Mouse (Mus musculus) T-helper 2 cell (primary cell): ENCODE data around the gene Bcat1.

Experiments
- in situ Hi-C: fragments of 300-600 bp; cut with MboI, MseI; formaldehyde crosslinking; loops from one replicate; pipeline ENCODE4 v1.15.1; 2025; ENCODE audit warnings: high pct_unique_total_duplicates

Gene Bcat1

DNA sequence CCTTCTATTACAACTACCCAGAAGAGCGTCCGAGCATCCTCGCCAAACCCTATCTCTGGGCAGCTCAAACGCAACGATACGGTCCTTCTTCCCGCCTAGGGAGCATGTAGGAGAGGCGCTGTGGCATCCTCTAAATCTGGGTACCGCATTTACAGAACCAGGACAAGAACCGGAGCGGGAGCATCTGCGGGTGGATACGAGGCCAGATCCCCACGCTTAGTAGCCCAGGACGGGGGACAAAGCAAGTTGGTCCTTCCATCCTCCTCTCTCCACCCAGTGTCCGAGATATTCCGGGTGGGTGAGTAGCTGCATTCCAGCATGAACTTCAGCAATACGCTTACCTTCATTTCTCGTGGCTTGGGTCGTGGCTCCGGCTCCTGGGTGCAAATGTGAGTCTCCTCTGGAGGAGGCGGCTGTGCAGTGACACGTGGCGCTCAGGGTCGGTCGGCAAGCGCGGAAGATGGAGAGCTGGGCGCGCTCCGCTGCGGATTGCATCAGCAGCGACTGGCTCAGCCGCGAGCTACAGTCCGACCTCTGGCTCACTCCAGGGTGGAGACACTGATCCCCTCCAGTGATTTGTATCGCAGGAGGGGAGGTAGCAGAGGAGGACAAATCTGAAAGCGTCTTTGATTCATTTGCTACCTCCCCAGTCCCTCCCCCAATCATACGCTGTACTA, at the start of gene Bcat1:
Bcat1 (minus strand) TSS at position 637 of the 677 bp plus-strand sequence.
- in situ Hi-C loops: no loop called here

DNA sequence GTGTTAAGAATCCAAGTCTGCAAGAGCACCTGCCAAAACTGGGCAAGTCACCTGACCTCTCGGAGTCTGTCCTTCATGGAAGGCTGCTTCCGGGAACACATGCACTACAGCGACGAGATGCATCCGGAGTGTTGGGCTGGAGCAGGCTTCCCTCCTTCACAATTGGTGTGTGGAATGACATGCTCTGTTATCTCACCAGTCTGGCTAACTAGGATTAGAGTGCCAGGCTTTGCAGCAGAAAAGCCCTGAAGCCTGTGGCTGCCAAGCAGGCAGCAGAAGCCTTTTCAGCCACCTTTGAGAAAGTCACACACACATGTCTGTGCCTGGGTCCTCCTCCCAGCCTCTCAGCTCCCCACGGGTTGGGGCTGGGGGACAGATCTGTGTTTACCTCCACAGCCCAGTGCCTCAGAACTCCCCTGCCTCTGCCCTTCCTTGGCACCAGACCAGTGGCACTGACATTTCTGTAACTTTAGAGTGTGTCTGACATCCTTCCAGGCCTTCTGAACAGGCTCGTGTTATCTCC, 49.7 kb upstream of the Bcat1 start:
- in situ Hi-C loops: loop anchor here (10.0 kb wide), 1 partner anchor 859 kb away; no protein-coding TSS in a partner anchor

DNA sequence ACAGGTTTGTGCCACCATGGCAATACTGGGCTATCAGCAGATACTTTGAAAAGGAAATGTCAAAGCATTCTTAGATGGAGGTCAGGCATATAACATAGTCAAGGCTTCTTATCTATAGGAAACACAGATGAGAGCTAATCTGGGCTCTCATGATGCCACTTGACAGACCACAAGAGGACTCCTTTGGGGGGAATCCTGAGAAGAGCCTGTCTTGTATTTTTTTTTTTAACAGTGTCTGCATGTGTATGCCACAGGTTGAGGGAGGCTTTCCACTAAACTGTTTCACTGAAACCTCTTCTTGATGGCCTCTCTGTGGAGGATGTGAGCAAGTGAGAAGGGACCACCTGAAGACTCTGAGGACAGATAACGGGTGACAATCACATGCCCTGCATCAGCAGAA, 48.6 kb upstream of the Bcat1 start:
- in situ Hi-C loops: loop anchor here (10.0 kb wide), 1 partner anchor 860 kb away; no protein-coding TSS in a partner anchor

DNA sequence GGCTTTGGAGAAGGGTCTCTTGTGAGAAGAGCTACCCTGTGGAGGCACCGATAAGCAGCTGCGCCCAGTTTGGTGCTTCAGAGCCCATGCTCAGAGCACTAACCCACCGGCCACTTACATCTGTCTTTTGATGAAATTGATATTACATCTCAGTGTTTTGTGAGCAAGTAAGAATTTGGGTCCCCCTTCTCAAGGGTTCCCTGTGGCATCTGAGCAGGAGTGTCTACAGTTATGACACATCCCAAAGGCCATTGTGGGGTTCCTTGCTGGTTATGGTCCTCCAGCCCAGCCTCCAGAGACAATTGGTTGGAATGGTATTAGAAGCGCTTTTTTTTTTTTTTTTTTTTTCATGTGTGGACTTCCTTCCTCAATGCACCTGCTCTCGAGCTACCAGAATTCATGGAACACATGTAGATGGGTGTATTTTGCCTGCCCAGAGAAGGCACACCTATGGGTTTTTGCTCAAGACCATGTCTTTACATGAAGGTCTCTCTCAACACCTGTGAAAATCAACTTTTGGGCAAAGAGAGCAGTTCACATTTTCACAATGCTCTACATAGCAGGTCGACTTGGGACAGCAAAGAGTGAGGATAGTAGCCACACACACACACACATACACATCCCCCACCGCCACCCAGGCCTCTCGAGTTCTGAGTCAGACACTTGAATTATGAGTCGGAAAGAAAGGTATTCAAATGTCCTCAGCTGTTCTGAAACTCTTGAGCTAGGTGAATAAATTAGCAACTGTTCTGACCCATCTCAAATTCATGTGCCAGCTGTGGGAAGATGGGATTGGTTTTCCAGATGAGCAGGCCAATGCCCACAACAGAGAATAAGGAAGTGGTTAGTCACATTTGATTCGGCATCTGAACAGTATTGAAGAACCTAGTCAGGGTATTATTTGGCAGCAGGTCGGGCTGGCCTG, 47.4 kb upstream of the Bcat1 start:
- in situ Hi-C loops: loop anchor here (10.0 kb wide), 1 partner anchor 861 kb away; no protein-coding TSS in a partner anchor

DNA sequence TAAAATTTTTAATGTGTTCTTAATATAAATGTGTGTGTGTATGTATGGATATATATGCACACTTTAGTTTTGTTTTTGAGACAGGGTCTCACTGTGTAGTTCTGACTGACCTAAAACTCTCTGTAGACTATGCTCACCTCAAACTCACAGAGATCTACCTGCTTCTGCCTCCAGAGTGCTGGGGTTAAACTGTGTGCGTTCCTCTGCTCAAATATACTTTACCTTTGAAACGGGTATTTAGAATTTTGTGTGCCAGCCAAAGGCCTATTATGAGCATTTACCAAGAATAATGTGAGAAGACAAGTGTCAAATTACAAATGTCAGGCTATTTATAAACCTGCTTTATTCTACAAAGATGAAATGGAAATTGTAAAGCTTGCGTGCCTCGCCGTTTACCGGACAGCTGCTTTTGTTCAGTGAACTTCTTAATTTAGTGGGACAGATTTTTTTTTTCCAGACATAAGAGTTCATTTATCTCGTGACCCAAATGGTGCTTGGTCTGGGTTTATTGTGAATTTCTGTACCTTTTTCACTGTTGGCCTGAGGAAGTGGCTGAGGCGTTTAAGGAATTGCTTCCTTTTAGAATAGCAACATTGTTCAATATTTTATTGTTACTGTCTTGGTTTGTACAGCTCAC, 46.6 kb upstream of the Bcat1 start:
- in situ Hi-C loops: loop anchor here (10.0 kb wide), 1 partner anchor 862 kb away; no protein-coding TSS in a partner anchor

DNA sequence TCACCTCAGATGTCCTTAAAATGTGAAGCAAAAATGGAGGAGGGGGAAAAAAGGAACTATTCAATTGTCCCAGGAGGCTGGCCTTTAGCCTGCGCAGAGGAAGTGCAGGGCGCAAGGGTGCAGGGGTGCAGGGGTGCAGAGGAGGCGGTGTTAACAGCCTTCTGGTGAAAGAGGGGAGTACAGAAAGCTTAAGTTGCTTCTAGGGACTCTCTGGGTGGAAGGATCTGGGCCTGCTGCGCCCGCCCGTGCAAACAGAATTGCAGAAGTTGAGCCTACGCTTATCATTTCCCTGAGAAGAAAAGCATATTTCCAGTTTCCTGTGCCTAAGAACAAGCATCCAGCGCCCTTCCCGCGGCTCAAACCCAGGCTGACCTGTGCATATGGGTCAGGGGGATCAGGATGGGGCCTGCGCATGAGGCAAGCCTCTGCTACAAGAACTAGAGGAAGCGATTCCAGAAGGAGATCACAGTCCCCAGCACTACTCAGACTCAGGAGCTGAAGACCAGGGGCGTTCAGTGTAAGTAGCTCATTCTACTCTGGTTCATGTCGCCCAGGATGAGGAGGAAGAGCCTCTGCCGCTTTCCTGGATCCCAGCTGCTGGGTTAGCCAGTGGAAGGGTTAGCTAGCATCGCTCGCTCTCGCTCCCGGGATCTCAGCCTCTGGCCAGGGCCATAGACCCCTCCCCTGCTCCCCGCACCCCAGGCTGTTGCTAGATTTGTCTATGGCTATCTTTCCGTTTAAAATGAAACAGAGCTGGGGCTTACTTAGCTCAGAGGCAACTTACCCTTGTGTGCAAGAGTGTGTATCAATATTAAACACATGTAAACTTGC, 45.8 kb upstream of the Bcat1 start:
- in situ Hi-C loops: loop anchor here (10.0 kb wide), 1 partner anchor 863 kb away; no protein-coding TSS in a partner anchor

DNA sequence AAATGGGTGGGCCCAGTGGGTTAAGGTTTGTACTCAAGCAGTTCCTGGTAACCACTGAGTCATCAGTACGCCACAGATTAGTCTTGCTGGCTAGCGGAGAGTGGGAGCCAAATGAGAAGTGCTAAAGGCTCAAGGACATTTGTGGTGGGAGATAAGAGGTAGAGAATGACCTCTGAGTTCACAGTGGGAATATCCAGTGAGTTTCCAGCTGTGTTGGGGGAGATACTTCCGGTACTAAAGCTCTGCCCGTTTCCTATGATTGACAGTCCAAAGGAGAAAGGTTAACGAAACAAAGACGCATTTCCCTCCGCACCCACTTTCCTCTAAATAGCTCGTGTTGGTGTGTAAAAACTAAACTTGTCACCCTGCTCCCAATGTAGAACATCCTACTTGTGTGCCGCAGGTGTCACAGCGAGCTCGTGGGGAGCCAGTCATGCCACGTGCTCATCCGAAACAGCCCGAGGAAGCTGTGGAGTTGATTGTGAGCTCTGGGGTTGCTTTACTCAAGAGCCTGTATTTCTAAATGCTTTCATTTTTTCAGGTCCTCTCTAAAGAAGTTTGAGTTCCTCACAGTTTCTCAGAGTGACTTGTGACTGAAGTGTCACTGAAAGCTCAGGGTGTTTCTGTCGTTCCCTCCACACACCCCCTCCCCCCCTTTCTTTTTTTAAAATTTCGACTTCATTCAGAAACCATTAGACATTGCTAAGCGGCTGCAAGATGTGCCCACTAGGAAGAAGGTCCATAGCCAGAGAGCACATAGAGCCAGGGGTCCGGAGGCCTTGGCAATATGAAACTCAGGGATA, 45.0 kb upstream of the Bcat1 start:
- in situ Hi-C loops: loop anchor here (10.0 kb wide), 1 partner anchor 864 kb away; no protein-coding TSS in a partner anchor

DNA sequence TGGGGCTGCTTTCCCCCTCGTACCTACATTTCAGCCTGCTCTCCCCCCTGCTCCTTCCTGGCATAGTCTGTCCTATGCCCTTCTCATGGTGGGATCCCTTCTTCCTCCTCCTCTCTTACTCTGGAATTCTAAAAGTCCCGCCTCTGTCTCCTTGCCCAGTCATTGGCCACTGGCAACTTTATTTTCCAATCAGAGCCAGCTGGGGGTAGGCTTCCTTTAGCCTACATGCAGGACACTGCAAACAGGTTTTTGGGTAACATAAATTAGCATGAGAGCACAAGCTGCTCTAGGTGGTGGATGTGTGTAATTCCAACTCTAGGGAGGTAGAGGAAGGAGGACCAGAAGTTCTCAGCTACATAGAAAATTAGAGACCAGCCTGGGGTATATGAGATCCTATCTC, 44.1 kb upstream of the Bcat1 start:
- in situ Hi-C loops: loop anchor here (10.0 kb wide), 1 partner anchor 865 kb away; no protein-coding TSS in a partner anchor

DNA sequence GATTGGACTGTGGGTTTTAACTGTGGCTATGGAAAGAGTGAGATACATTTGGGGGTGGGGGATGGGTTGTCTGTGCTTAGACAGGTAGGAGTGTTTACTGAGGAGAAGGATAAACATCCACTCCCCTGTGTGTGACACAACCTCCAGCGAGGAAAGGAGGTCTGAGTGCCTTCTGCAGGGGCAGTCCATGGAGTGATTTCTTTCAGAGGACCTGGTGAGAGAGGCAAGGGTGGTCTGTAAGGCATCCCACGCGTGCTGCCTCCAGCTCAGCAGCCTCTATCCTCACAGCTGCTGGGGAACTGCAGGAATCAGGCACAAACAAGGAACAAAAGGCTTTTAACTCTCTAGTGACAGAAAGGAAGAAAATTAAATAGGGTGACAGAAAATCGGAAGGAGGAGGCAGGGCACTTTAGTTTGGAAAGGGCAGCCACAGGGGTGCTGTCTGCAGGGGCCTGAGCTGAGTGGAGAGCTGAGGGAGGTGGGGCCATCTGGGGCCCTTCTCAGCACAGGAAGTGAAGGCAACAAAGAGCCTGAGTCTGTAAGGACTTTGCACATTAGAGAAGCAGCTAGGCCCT, 40.2 kb upstream of the Bcat1 start:
- in situ Hi-C loops: no loop called here

DNA sequence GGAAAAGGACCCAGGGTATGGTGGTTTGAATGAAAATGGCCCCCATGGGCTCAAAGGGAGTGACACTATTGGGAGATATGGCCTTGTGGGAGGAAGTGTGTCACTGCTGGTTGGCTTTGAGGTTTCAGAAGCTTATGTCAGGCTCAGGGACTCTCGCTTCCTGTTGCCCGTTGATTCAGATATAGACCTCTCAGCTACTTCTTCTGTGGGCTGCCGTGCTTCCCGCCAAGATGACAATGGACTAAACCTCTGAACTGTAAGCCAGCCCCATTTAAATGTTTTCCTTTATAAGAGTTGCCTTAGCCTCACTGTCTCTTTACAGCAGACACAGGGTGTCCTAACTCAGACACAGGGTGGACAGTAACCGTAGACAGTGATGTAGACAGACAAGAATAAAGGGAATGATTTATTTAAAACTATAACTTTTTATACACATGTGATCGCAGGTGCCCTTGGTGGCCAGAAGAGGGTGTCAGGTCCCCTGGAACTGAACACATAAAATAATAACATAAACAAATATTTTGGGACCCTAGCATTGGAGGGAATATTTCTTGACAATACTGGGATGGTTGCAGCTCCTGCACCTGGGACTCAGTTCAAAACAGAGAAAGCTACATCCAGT, 39.6 kb upstream of the Bcat1 start, which contains the start of gene Lrmp:
Lrmp (plus strand) TSS at position 178 of the 622 bp plus-strand sequence.
- in situ Hi-C loops: no loop called here

DNA sequence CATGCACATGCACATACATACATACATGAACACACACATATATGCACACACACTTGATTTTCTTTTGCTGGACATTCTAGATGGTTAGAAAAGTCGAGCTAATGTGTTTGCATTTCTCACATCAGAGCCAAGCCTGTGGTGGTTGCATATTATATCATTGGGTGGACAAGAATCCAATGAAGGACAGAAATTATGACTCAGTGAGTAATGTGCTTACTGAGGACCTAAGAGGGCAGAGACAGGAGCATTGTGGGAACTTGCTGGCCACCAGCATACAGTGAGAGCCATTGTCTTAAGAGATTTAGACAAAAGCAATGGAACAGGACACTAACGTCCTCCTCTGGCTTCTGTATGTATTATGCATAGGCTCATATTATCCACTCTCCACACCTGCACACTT, 38.6 kb upstream of the Bcat1 start:
- in situ Hi-C loops: no loop called here

DNA sequence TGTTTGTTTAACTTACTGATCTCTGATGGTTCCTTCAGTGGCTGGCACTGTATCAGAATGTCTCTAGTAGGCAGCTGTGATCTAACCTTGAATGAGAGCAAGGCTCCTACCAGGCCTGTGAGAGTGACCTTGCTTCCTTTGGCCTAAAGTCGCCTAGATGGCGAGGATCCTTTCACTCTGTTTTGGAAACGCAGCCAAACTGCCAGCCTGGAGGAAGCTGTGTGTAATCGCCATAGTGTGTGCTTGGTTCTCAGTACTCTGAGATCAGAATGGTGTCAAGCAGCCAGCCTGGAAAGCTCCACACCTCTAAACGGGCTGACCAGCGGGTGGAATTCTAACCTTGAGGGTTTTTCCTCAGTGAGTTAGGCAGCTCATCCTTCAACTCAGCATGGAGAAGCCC, 36.9 kb upstream of the Bcat1 start:
- in situ Hi-C loops: no loop called here

DNA sequence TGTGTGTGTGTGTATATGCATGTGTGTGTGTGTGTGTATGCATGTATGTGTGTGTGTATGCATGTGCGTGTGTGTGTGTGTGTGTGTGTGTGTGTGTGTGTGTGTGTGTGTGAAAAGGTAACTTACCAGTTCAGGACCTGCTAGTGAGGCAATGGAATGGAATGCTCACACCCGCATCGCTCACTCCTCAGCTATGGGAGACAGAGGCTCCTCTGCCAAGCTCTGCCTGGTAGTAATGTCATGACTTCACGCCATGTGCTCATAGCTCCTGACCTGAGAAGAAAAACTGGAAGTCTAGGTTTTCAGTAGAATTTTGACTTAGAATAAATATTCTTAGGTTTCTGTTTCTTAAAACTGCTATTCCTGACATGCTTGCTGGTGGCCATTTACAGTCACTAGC, 34.8 kb upstream of the Bcat1 start:
- in situ Hi-C loops: no loop called here

DNA sequence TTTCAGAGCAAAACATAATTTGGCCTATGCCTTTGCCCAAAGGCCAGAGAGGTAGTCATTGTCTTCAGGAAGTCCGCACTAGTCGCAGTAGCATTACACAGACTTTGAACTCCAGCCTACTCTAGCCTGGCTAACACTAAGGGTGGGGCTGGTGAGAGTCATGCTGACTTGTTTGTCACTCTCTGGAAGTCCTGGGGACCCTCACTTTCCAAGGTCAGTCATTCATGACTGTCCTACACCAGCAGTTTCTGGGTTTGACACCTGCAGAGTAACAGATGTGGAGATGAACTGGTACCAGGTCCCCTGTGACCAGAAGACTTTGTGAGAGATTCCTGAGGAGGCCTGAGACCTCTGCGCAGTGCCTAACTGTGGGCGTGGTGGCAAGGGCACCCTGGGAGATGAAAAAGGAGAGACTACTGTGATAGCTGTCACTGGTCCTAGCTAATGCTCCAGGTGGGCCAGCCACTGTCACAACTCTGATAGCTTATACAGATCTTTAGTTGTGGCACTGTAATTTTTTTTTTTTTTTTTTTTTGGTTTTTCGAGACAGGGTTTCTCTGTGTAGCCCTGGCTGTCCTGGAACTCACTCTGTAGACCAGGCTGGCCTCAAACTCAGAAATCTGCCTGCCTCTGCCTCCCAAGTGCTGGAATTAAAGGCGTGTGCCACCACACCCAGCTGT, 30.3 kb upstream of the Bcat1 start:
- in situ Hi-C loops: no loop called here

DNA sequence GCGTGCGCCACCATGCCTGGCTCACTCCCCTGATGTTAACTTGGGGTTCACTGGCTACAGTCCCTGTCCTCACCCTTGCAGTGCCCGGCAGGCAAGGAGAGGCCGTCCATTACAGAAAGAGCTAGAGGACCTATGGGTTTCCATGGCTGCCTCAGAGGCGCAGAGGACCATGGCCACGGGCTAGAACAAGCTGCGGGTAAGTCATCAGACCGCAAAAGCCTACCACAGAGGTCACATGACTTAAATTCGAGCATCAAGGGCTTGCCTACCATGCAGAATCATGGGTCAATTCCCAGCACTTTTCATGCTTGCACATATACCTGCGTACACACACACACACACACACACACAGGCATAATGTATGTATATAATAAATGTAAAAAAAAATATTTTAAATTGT, 29.5 kb upstream of the Bcat1 start:
- in situ Hi-C loops: no loop called here

DNA sequence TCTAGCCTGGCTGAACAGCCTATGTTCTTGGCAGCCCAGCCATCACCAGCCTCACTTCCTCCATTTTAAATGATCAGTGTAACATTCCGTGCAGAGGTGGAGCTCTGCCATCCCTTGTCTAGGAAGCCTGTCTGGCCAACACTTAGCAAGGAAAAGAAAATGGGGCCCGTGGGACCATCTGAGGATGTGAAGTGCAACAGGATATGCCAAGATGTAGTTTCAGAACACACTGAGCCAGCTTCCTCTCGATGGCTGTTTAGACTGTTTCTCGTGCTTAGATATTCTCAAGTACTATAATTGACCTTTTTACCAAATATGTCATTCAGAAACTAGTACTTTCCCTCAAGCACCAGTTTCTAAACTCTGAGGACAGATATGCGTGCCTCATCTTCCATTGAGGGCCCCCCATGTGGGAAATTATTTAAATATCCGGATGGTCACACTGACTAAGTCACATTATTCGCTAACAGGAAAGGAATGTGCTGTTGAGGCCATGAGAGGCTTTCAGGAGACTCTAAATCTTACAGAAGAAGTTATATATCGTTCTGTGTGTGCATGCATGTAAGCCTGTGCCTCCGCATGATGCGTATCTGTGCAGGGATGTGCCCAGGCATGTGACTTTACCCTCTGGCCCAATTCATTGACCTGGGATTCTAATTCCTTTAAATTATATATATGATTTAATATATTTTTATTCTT, 28.4 kb upstream of the Bcat1 start:
- in situ Hi-C loops: no loop called here

DNA sequence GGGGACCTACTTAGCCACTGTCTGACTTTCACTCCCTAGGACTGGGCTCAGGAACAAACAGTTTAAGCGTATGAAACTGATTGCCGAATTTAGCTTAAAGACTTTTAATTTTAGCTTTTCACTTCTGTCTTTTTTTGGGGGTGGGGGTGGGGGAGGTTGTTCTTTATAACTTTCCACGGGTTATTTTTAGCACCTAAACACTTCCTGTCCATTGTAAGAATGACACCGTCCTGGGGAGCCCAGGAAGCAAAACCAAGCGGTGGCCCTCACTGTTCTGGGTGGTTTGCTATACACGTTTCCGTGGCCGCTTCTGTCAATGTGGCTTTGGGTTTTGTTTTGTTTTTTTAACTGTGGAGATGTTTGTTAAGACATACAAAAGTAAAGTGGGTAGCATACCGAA, 24.9 kb upstream of the Bcat1 start:
- in situ Hi-C loops: no loop called here

DNA sequence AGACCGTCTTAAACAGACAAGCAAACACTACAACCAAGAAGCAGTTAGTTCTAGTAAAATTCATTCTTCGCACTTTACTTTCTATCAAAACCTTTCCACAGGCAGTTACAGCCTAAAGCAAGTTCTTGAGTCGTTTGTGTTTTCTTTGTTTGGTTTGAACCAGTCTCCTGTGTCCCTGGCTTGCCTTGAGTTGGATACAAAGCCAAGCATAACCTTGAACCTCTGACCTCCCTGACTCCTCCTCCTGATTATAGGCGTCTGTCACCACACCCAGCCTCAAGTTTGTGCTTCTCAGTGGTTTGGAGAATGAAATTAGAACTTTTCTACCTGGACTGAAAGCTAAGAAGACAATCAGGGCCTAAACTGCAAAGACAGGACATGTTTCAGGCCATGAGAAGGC, 18.4 kb upstream of the Bcat1 start:
- in situ Hi-C loops: loop anchor here (5.0 kb wide), 1 partner anchor 38 kb away; no protein-coding TSS in a partner anchor
